Mouse (Mus musculus): ENCODE data around the gene Gm9603.
"Not testable (repeated sequence)": the region's sequence is repeated elsewhere in the genome, so short reads cannot be mapped to it uniquely, and the experiment has no call there.

The Gm9603 gene

GRCm38 (mm10) chr14:5687357-5687756 lies at the start of gene Gm9603:
Gm9603 (minus strand) TSS chr14:5687457.
- DNase-seq (ENCODE audit: low spot score): not testable (repeated sequence)

GRCm38 (mm10) chr14:5632928-5633327 lies 54.3 kb downstream of the Gm9603 start, which contains the start of gene Gm8265:
Gm8265 (minus strand) TSS chr14:5633028.
- not testable (repeated sequence) for DNase-seq (ENCODE audit: low spot score)
